Mouse (Mus musculus): ENCODE results near the gene Sec24d. TPM values are rescaled to one million over a fixed set of nuclear protein-coding genes. Genes with fewer than 3 reads are reported as not detected.

The Sec24d gene
- polyA plus RNA-seq, 1 experiment from 2014 or later = 55.6 TPM

DNA sequence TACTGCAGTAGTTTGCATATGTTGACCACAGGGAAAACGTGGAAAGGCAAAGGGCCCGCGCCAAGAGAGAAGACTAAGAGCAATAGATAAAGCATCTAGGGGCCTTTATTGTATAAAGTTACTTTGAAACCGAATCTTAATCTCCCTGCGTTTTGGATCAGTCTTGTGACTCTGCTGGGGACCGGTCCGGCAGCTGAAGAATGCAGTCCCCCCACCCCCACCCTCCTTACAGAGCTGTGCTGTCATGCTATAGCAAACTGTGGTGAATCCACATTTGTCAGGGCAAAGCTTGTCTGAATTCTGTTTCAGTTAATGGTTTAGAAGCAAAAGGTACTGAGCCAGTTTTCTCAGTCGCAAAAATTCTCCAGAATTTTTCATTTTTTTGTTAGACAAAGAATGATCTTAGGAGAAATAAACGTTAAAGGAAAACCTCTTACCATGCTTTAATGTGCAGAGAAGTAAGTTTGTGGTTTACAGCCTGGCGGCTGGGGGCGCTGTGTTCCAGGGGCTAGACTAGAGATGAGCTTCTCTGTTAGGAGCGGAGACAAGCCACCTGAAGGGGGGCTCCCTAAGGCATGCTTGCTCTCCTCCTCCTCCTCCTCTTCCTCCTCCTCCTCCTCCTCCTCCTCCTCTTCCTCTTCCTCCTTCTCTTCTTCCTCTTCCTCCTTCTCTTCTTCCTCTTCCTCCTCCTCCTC lies 46.8 kb downstream of the Sec24d start:
- DNase-seq (ENCODE audit: low spot score) (no peak), ATAC-seq (ENCODE audit: low FRiP score, low TSS enrichment) (no peak)
- no peak for TF ChIP-seq EP300 (optimal IDR thresholded peaks at IDR 0.05)
- peak; percentile 53 for TF ChIP-seq CTCF (IDR thresholded peaks at IDR 0.05; ENCODE audit: low read depth)
- WGBS = 28% methylated on average over 12 of the region's 12 CpGs
- Histone ChIP-seq H3K4me2 (replicated peaks; ENCODE audit: low read depth) (no peak overlapping the region), H3K27ac (replicated peaks) (no peak overlapping the region), H3K9ac (ENCODE audit: low read length) (no peak overlapping the region), H3K4me1 (replicated peaks; ENCODE audit: control insufficient read depth, insufficient read depth) (no peaks in the 10 kb centered on the region), H3K4me3 (ENCODE audit: low read depth, low read length) (no peak overlapping the region), H3K36me3 (ENCODE audit: control insufficient read depth, insufficient read depth, low read length) (no peaks in the 10 kb centered on the region; the same call in 1 of the 2 replicates), H3K9me3 (ENCODE audit: control insufficient read depth, low read length) (no peaks in the 10 kb centered on the region), H3K27me3 (ENCODE audit: control insufficient read depth, insufficient read depth, low read length) (no peaks in the 10 kb centered on the region)

DNA sequence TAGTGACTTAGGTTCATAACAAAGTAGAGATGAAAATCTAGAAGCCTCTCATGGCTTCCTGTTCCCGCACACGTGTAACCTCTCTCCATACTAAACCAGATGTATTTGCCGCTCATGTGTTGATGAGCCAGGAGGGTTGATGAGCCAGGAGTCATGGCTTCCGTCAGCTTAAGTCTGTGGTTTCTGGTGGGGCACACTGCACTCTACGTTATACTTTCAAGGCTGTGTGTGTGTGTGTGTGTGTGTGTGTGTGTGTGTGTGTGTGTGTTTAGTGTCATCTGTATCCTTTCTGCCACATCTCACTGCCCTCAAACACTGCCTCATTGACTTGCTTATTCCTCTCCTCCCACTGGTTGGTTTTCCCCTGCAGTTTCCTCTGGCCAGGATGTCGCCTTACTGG lies 48.8 kb downstream of the Sec24d start:
- no peak overlapping the region for H3K9ac ChIP-seq (ENCODE audit: low read length)
- no peaks in the 10 kb centered on the region for H3K4me1 ChIP-seq (replicated peaks; ENCODE audit: control insufficient read depth, insufficient read depth)
- no peak overlapping the region for H3K4me3 ChIP-seq (ENCODE audit: low read depth, low read length)
- no peak for DNase-seq (ENCODE audit: low spot score)
- no peak overlapping the region for H3K27ac ChIP-seq (replicated peaks)
- H3K36me3 ChIP-seq (ENCODE audit: control insufficient read depth, insufficient read depth, low read length) = no peaks in the 10 kb centered on the region; the same call in 1 of the 2 replicates
- 58% methylated on average over 6 of the region's 6 CpGs for WGBS
- no peaks in the 10 kb centered on the region for H3K27me3 ChIP-seq (ENCODE audit: control insufficient read depth, insufficient read depth, low read length)
- no peaks in the 10 kb centered on the region for H3K9me3 ChIP-seq (ENCODE audit: control insufficient read depth, low read length)
- no peak for ATAC-seq (ENCODE audit: low FRiP score, low TSS enrichment)
- TF ChIP-seq EP300 (optimal IDR thresholded peaks at IDR 0.05) (no peak), CTCF (IDR thresholded peaks at IDR 0.05; ENCODE audit: low read depth) (no peak)
- no peak overlapping the region for H3K4me2 ChIP-seq (replicated peaks; ENCODE audit: low read depth)

- ATAC-seq (ENCODE audit: low FRiP score, low TSS enrichment) (no peak), DNase-seq (ENCODE audit: low spot score) (no peak)
- Histone ChIP-seq H3K9ac (ENCODE audit: low read length) (no peak overlapping the region), H3K9me3 (ENCODE audit: control insufficient read depth, low read length) (no peaks in the 10 kb centered on the region), H3K27ac (replicated peaks) (no peak overlapping the region), H3K27me3 (ENCODE audit: control insufficient read depth, insufficient read depth, low read length) (no peaks in the 10 kb centered on the region), H3K4me3 (ENCODE audit: low read depth, low read length) (no peak overlapping the region), H3K4me2 (replicated peaks; ENCODE audit: low read depth) (no peak overlapping the region), H3K4me1 (replicated peaks; ENCODE audit: control insufficient read depth, insufficient read depth) (no peaks in the 10 kb centered on the region), H3K36me3 (ENCODE audit: control insufficient read depth, insufficient read depth, low read length) (no peaks in the 10 kb centered on the region; the same call in 1 of the 2 replicates)
- WGBS = 67% methylated on average over 9 of the region's 9 CpGs
- no peak for TF ChIP-seq CTCF (IDR thresholded peaks at IDR 0.05; ENCODE audit: low read depth)
- no peak for TF ChIP-seq EP300 (optimal IDR thresholded peaks at IDR 0.05)
Observed at GRCm38 (mm10) chr3:123317081-123317480, 49.8 kb downstream of the Sec24d start.

DNA sequence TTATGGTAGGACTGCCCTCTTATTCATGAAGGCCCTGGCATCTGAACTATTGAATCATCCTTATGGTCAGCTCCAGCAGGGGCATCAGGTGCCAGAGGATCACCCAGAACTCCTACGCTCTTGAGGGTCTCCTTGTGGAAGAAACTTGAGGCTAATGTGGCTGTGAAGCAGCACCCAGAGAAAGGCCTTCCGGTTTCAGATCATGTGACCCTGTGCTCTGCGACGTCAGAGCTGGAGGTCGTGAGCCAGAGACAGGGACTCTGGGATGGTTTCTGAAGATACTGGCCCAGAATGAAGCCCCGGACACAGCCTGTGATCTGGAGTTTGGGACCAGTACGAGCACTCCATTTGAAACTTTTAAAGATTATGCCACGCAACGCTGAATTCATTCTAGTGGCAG lies 53.1 kb downstream of the Sec24d start:
- Histone ChIP-seq H3K9ac (ENCODE audit: low read length) (no peak overlapping the region), H3K27ac (replicated peaks) (no peak overlapping the region), H3K4me3 (ENCODE audit: low read depth, low read length) (no peak overlapping the region), H3K9me3 (ENCODE audit: control insufficient read depth, low read length) (no peaks in the 10 kb centered on the region), H3K36me3 (ENCODE audit: control insufficient read depth, insufficient read depth, low read length) (no peaks in the 10 kb centered on the region; the same call in 1 of the 2 replicates), H3K4me2 (replicated peaks; ENCODE audit: low read depth) (no peak overlapping the region), H3K27me3 (ENCODE audit: control insufficient read depth, insufficient read depth, low read length) (no peaks in the 10 kb centered on the region), H3K4me1 (replicated peaks; ENCODE audit: control insufficient read depth, insufficient read depth) (no peaks in the 10 kb centered on the region)
- ATAC-seq (ENCODE audit: low FRiP score, low TSS enrichment) = no peak
- 78% methylated on average over 9 of the region's 9 CpGs for WGBS
- DNase-seq (ENCODE audit: low spot score) = no peak
- TF ChIP-seq CTCF (IDR thresholded peaks at IDR 0.05; ENCODE audit: low read depth) = no peak
- no peak for TF ChIP-seq EP300 (optimal IDR thresholded peaks at IDR 0.05)

GRCm38 (mm10) chr3:123321612-123322011 lies 54.4 kb downstream of the Sec24d start:
- Histone ChIP-seq H3K27me3 (ENCODE audit: control insufficient read depth, insufficient read depth, low read length) (no peaks in the 10 kb centered on the region), H3K36me3 (ENCODE audit: control insufficient read depth, insufficient read depth, low read length) (no peaks in the 10 kb centered on the region), H3K9me3 (ENCODE audit: control insufficient read depth, low read length) (no peaks in the 10 kb centered on the region), H3K4me3 (ENCODE audit: low read depth, low read length) (no peak overlapping the region), H3K4me2 (replicated peaks; ENCODE audit: low read depth) (no peak overlapping the region), H3K27ac (replicated peaks) (no peak overlapping the region), H3K4me1 (replicated peaks; ENCODE audit: control insufficient read depth, insufficient read depth) (no peaks in the 10 kb centered on the region), H3K9ac (ENCODE audit: low read length) (no peak overlapping the region)
- no peak for DNase-seq (ENCODE audit: low spot score)
- 74% methylated on average over 6 of the region's 6 CpGs for WGBS
- ATAC-seq (ENCODE audit: low FRiP score, low TSS enrichment) = peak; percentile 57
- no peak for TF ChIP-seq CTCF (IDR thresholded peaks at IDR 0.05; ENCODE audit: low read depth)

- no peak overlapping the region for H3K4me2 ChIP-seq (replicated peaks; ENCODE audit: low read depth)
- ATAC-seq (ENCODE audit: low FRiP score, low TSS enrichment) (no peak), DNase-seq (ENCODE audit: low spot score) (no peak)
- no peak overlapping the region for H3K9ac ChIP-seq (ENCODE audit: low read length)
- 66% methylated on average over 1 of the region's 1 CpGs for WGBS
- H3K36me3 ChIP-seq (ENCODE audit: control insufficient read depth, insufficient read depth, low read length) = no peaks in the 10 kb centered on the region
- H3K27me3 ChIP-seq (ENCODE audit: control insufficient read depth, insufficient read depth, low read length) = no peaks in the 10 kb centered on the region
- no peak overlapping the region for H3K4me3 ChIP-seq (ENCODE audit: low read depth, low read length)
- no peak overlapping the region for H3K27ac ChIP-seq (replicated peaks)
- no peaks in the 10 kb centered on the region for H3K9me3 ChIP-seq (ENCODE audit: control insufficient read depth, low read length)
- TF ChIP-seq CTCF (IDR thresholded peaks at IDR 0.05; ENCODE audit: low read depth) = peak; percentile 78
- TF ChIP-seq EP300 (optimal IDR thresholded peaks at IDR 0.05) = no peak
- H3K4me1 ChIP-seq (replicated peaks; ENCODE audit: control insufficient read depth, insufficient read depth) = no peaks in the 10 kb centered on the region
Observed at GRCm38 (mm10) chr3:123322147-123322546, 54.9 kb downstream of the Sec24d start.
